Mouse (Mus musculus): Measurements from ENCODE around the gene Gdpd5. TPM values are rescaled to one million over a fixed set of nuclear protein-coding genes. Genes with fewer than 3 reads are reported as not detected.
"Not testable (repeated sequence)": the region's sequence is repeated elsewhere in the genome, so short reads cannot be mapped to it uniquely, and the experiment has no call there.

Gene Gdpd5
- polyA plus RNA-seq, 1 experiment from 2014 or later, result 39.9 TPM

DNA sequence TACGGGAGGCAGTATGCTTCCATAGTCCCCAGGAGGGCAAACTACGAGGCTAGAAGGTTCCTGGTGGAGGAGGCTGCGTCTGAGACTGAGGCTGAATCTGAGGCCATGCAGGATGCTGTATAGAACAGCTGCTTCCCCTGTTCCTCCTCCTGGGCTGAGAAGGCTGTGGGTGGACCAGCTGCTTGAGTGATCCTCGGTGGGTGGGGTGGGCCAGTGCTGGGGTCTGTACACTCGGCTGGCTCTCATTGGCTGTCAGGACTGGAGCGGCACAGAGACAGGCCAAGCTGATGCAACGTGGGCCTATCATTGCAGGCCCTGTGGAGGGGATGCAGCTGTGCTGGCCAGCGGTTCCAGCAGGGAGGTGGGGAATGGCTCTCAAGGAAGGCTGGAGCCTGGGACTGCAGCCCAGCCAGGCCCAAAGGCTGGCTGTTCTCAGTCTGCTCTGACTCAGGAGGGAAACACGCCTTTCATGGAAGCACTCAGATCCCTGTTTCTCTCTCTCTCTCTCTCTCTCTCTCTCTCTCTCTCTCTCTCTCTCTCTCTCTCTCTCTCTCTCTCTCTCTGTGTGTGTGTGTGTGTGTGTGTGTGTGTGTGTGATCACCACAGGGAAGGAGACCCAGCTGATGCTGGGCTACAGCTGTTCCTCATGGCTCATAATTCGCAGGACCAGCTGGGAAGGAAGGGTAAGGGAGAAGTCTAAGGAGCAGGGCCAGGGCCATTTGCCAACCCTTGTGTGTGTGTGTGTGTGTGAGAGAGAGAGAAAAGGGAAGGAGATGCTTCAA lies 21.0 kb upstream of the Gdpd5 start:
- Histone ChIP-seq H3K4me3 (ENCODE audit: low read depth, low read length) (no peak overlapping the region), H3K27ac (ENCODE audit: low read depth, low read length) (peak overlapping the region; percentile 85), H3K36me3 (ENCODE audit: control insufficient read depth, insufficient read depth, low read length) (no peaks in the 10 kb centered on the region), H3K4me1 (ENCODE audit: control insufficient read depth, insufficient read depth, low read length) (peaks cover 30% of the 10 kb centered on the region), H3K9ac (ENCODE audit: low read length) (peak overlapping the region; percentile 32; the same call in 1 of the 2 replicates), H3K4me2 (ENCODE audit: low read depth) (0 out of 2 replicates have a peak overlapping the region, but pooled peaks have one; percentile 8), H3K9me3 (ENCODE audit: control insufficient read depth, low read length) (no peaks in the 10 kb centered on the region), H3K27me3 (ENCODE audit: control insufficient read depth, insufficient read depth, low read length) (no peaks in the 10 kb centered on the region)
- DNase-seq (ENCODE audit: low spot score) (peak; percentile 92), ATAC-seq (ENCODE audit: insufficient read depth, low FRiP score, low TSS enrichment) (peak; percentile 96)
- 5% methylated on average over 10 of the region's 10 CpGs for WGBS

DNA sequence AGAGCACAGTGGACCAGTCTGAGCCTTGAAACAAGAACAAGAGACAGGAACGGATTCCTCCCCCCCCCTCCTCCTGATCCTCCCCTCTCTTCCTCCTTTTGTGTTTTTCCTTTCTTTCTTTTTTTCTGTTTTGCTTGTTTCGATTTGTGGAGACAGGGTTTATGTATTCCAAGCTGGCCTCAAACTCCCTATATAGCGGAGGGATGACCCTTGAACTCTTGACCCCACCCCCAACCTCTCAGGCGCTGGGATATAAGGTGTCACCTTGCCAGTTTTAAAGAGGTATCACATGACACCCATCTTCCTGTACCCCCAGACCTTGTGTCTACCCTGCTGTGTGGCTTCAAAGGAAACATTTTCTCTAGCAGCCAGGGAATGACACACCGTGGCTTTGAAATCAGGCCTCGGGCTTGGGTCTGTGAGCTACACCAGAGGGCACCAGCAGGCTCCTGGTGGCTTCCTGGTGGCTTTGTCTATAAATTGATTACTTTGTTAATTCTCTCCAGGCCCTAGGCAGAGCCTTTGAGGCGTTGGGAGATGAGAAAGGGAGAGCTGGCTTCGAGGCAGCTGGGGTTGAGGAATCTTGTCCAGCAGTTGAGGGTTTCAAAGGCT lies 20.3 kb upstream of the Gdpd5 start:
- 14% methylated on average over 8 of the region's 8 CpGs for WGBS
- Histone ChIP-seq H3K36me3 (ENCODE audit: control insufficient read depth, insufficient read depth, low read length) (no peaks in the 10 kb centered on the region), H3K4me3 (ENCODE audit: low read depth, low read length) (no peak overlapping the region), H3K9ac (ENCODE audit: low read length) (peak overlapping the region; percentile 32; the same call in 1 of the 2 replicates), H3K27ac (ENCODE audit: low read depth, low read length) (peak overlapping the region; percentile 85), H3K4me2 (ENCODE audit: low read depth) (0 out of 2 replicates have a peak overlapping the region, but pooled peaks have one; percentile 8), H3K9me3 (ENCODE audit: control insufficient read depth, low read length) (no peaks in the 10 kb centered on the region), H3K4me1 (ENCODE audit: control insufficient read depth, insufficient read depth, low read length) (peaks cover 23% of the 10 kb centered on the region), H3K27me3 (ENCODE audit: control insufficient read depth, insufficient read depth, low read length) (no peaks in the 10 kb centered on the region)
- DNase-seq (ENCODE audit: low spot score), result no peak
- ATAC-seq (ENCODE audit: insufficient read depth, low FRiP score, low TSS enrichment), result no peak

DNA sequence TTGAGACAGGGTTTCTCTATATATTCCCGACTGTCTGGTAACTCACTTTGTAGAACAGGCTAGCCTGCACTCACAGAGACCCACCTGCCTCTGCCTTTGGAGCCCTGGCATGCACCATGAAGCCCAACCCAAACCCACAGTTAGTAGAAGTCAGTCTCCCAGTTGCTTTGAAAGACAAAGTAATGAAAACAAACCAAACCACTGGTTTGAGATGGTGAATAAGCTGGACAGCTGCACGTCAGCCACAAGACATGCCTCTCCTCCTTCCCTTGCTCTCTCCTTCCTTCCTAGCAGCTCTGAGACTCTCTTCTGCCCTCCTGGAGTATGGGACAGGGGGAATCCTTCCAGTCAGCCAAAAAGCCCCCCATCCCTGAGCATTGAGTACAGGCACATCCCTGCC lies 19.1 kb upstream of the Gdpd5 start:
- no peaks in the 10 kb centered on the region for H3K36me3 ChIP-seq (ENCODE audit: control insufficient read depth, insufficient read depth, low read length)
- no peak overlapping the region for H3K27ac ChIP-seq (ENCODE audit: low read depth, low read length)
- 84% methylated on average over 2 of the region's 2 CpGs for WGBS
- H3K4me2 ChIP-seq (ENCODE audit: low read depth), result no peak overlapping the region
- ATAC-seq (ENCODE audit: insufficient read depth, low FRiP score, low TSS enrichment) (no peak), DNase-seq (ENCODE audit: low spot score) (no peak)
- H3K27me3 ChIP-seq (ENCODE audit: control insufficient read depth, insufficient read depth, low read length), result no peaks in the 10 kb centered on the region
- H3K4me3 ChIP-seq (ENCODE audit: low read depth, low read length), result no peak overlapping the region
- H3K9me3 ChIP-seq (ENCODE audit: control insufficient read depth, low read length), result no peaks in the 10 kb centered on the region
- peaks cover 13% of the 10 kb centered on the region for H3K4me1 ChIP-seq (ENCODE audit: control insufficient read depth, insufficient read depth, low read length)
- H3K9ac ChIP-seq (ENCODE audit: low read length), result no peak overlapping the region

DNA sequence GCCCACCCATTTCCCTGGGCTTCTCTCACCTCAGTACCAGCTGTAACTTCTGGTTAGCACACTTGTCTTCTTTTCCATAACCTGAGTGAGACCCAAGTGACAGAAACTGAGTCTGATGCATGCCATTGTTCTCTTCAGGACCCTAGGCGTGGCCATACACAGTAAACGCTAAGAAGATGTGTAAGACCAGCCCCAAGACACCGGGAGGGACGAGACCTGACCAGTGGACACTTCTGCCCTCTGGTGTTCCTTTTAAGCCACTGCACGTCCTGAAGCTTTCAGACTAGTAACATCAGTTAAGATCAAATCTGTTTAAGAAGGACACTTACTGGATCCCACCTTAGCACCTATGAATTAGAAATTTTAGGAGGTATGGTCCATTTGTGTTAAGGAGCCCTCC lies 16.1 kb upstream of the Gdpd5 start:
- Histone ChIP-seq H3K9ac (ENCODE audit: low read length) (no peak overlapping the region), H3K4me1 (ENCODE audit: control insufficient read depth, insufficient read depth, low read length) (peaks cover 5% of the 10 kb centered on the region; the same call in 1 of the 2 replicates), H3K27me3 (ENCODE audit: control insufficient read depth, insufficient read depth, low read length) (no peaks in the 10 kb centered on the region), H3K9me3 (ENCODE audit: control insufficient read depth, low read length) (no peaks in the 10 kb centered on the region), H3K36me3 (ENCODE audit: control insufficient read depth, insufficient read depth, low read length) (no peaks in the 10 kb centered on the region), H3K4me3 (ENCODE audit: low read depth, low read length) (no peak overlapping the region), H3K27ac (ENCODE audit: low read depth, low read length) (no peak overlapping the region), H3K4me2 (ENCODE audit: low read depth) (no peak overlapping the region)
- DNase-seq (ENCODE audit: low spot score) (peak; percentile 80), ATAC-seq (ENCODE audit: insufficient read depth, low FRiP score, low TSS enrichment) (no peak)
- WGBS, result 2% methylated on average over 5 of the region's 5 CpGs

DNA sequence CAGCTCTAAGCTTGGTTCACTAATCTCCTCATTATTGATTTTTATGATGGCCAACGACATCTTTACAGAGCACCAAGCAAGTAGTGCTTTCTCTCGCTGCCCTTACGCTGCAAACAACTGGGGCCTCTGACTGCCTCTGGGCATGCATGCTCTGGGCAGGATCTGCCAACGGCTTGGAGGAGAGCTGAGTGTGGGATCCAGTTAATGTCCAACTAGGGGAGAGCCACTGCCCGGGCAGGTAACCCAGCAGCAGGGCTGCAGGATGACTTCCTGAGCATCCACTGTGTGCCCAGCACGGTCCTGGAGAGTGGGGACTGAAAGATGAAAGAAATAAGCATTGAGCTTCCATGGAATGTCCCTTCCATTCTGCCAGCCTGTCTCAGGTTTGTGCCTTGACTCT lies 14.5 kb upstream of the Gdpd5 start:
- no peak overlapping the region for H3K9ac ChIP-seq (ENCODE audit: low read length)
- H3K27me3 ChIP-seq (ENCODE audit: control insufficient read depth, insufficient read depth, low read length), result no peaks in the 10 kb centered on the region
- 70% methylated on average over 6 of the region's 6 CpGs for WGBS
- no peaks in the 10 kb centered on the region for H3K4me1 ChIP-seq (ENCODE audit: control insufficient read depth, insufficient read depth, low read length)
- DNase-seq (ENCODE audit: low spot score), result no peak
- H3K9me3 ChIP-seq (ENCODE audit: control insufficient read depth, low read length), result no peaks in the 10 kb centered on the region
- no peaks in the 10 kb centered on the region for H3K36me3 ChIP-seq (ENCODE audit: control insufficient read depth, insufficient read depth, low read length)
- no peak overlapping the region for H3K4me2 ChIP-seq (ENCODE audit: low read depth)
- ATAC-seq (ENCODE audit: insufficient read depth, low FRiP score, low TSS enrichment), result no peak
- no peak overlapping the region for H3K4me3 ChIP-seq (ENCODE audit: low read depth, low read length)
- H3K27ac ChIP-seq (ENCODE audit: low read depth, low read length), result no peak overlapping the region

DNA sequence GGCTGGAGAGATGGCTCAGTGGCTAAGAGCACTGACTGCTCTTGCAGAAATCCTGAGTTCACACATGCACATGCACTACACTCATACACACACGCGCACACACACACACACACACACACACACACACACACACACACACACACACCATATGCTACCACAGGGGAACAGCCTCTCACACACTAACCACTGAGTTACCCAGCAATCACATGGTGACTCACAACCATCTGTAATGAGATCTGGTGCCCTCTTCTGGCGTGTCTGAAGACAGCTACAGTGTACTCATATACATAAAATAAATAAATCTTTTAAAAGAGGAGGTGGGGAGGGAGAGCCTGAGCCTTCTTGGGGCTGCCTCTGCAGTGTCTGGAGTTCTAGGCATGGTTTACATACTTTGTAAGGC lies 6.9 kb upstream of the Gdpd5 start:
- not testable (repeated sequence) for H3K4me1 ChIP-seq (ENCODE audit: control insufficient read depth, insufficient read depth, low read length); H3K9ac ChIP-seq (ENCODE audit: low read length); H3K4me2 ChIP-seq (ENCODE audit: low read depth); DNase-seq (ENCODE audit: low spot score); H3K27me3 ChIP-seq (ENCODE audit: control insufficient read depth, insufficient read depth, low read length); H3K4me3 ChIP-seq (ENCODE audit: low read depth, low read length); H3K9me3 ChIP-seq (ENCODE audit: control insufficient read depth, low read length); H3K27ac ChIP-seq (ENCODE audit: low read depth, low read length); ATAC-seq (ENCODE audit: insufficient read depth, low FRiP score, low TSS enrichment); H3K36me3 ChIP-seq (ENCODE audit: control insufficient read depth, insufficient read depth, low read length)
- WGBS, result 66% methylated on average over 3 of the region's 3 CpGs

DNA sequence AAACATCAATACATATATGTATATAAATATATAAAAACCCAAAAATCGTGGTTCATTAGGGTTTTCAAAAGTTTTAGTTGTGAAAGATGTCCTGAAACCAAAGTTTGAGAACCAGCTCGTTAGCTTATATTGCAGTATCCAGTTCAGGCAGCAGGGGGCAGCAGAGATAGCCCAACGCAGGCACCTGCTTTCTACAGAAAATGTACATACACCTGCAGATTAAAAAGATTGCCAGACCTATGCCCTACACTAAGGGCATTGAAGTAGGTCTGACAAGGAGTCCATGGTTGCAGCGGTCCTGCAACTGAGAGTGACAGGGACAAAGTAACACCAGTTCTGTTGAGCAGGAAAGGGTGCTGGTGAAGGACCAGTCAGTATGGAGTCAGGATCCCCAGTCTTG lies 5.8 kb upstream of the Gdpd5 start:
- WGBS, result 8% methylated on average over 4 of the region's 4 CpGs
- Histone ChIP-seq H3K4me3 (ENCODE audit: low read depth, low read length) (no peak overlapping the region), H3K4me1 (ENCODE audit: control insufficient read depth, insufficient read depth, low read length) (peaks cover 12% of the 10 kb centered on the region), H3K9ac (ENCODE audit: low read length) (no peak overlapping the region), H3K27ac (ENCODE audit: low read depth, low read length) (no peak overlapping the region), H3K9me3 (ENCODE audit: control insufficient read depth, low read length) (peaks cover 4% of the 10 kb centered on the region; the same call in 1 of the 2 replicates), H3K36me3 (ENCODE audit: control insufficient read depth, insufficient read depth, low read length) (no peaks in the 10 kb centered on the region), H3K27me3 (ENCODE audit: control insufficient read depth, insufficient read depth, low read length) (no peaks in the 10 kb centered on the region), H3K4me2 (ENCODE audit: low read depth) (no peak overlapping the region)
- DNase-seq (ENCODE audit: low spot score) (peak; percentile 70), ATAC-seq (ENCODE audit: insufficient read depth, low FRiP score, low TSS enrichment) (no peak)

DNA sequence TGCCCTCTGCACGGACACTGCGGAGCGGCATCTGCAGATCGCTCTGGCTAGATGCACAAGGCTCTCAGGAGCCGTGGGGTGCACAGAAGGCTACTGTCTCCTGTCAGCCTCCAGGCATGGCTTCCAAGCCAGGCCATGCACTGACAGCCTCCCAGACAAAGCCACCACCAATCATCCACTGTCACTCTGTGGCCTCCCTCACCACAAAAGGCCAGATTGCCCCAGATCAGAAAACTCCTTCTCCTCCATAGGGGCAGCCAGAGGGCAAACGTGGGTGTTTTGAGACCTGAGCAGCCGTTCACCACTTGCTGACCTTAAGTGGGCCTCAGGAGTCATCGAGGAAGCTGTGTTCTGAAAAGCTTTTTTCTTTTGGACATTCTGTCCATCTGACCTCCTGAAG lies 2.3 kb upstream of the Gdpd5 start:
- Histone ChIP-seq H3K27ac (ENCODE audit: low read depth, low read length) (peak overlapping the region; percentile 53; the same call in 1 of the 2 replicates), H3K4me1 (ENCODE audit: control insufficient read depth, insufficient read depth, low read length) (peaks cover 21% of the 10 kb centered on the region), H3K4me2 (ENCODE audit: low read depth) (no peak overlapping the region)

More for the DNA sequence above, 2.3 kb upstream of the Gdpd5 start:
- no peak for ATAC-seq (ENCODE audit: insufficient read depth, low FRiP score, low TSS enrichment)
- Histone ChIP-seq H3K27me3 (ENCODE audit: control insufficient read depth, insufficient read depth, low read length) (no peaks in the 10 kb centered on the region), H3K9me3 (ENCODE audit: control insufficient read depth, low read length) (peaks cover 4% of the 10 kb centered on the region; the same call in 1 of the 2 replicates), H3K4me3 (ENCODE audit: low read depth, low read length) (no peak overlapping the region), H3K9ac (ENCODE audit: low read length) (peak overlapping the region; percentile 10; the same call in 1 of the 2 replicates), H3K36me3 (ENCODE audit: control insufficient read depth, insufficient read depth, low read length) (no peaks in the 10 kb centered on the region)
- WGBS, result 43% methylated on average over 8 of the region's 8 CpGs
- DNase-seq (ENCODE audit: low spot score), result peak; percentile 47
